Mouse (Mus musculus) heart, embryonic 15.5 days (tissue): ENCODE data around the gene Gramd1c. TPM values are rescaled to one million over a fixed set of nuclear protein-coding genes. Genes with fewer than 3 reads are reported as not detected.

Experiments
- ATAC-seq: fragments of 200-750 bp; cut with Nextera tagmentation; replicated peaks from 2 replicates; pipeline ENCODE4 v1.8.0; 2017; ENCODE audit warnings: low read depth, moderate TSS enrichment; ENCODE audit not compliant: insufficient number of reproducible peaks, insufficient read depth, low FRiP score
- H3K27ac ChIP-seq: fragments of 300-500 bp; sonication (generic); 2 replicates; pipeline ENCODE4 v1.5.1; 2015; ENCODE audit warnings: mild to moderate bottlenecking, inconsistent platforms
- H3K27me3 ChIP-seq: fragments of 300-500 bp; sonication (generic); 2 replicates; pipeline ENCODE4 v1.6.1; 2015; ENCODE audit warnings: inconsistent platforms
- H3K36me3 ChIP-seq: fragments of 300-500 bp; sonication (generic); 2 replicates; pipeline ENCODE4 v1.6.1; 2015; ENCODE audit warnings: mild to moderate bottlenecking, inconsistent platforms
- H3K4me1 ChIP-seq: fragments of 300-500 bp; sonication (generic); replicated peaks from 2 replicates; pipeline ENCODE4 v1.6.1; 2015; ENCODE audit warnings: inconsistent platforms
- H3K4me2 ChIP-seq: fragments of 300-500 bp; sonication (generic); 2 replicates; pipeline ENCODE4 v1.6.1; 2015; ENCODE audit warnings: inconsistent platforms, mild to moderate bottlenecking, moderate library complexity
- H3K4me3 ChIP-seq: fragments of 300-500 bp; sonication (generic); 2 replicates; pipeline ENCODE4 v1.5.1; 2015; ENCODE audit warnings: mild to moderate bottlenecking, inconsistent platforms
- H3K9ac ChIP-seq: fragments of 300-500 bp; sonication (generic); 2 replicates; pipeline ENCODE4 v1.6.1; 2015; ENCODE audit warnings: mild to moderate bottlenecking, inconsistent platforms
- H3K9me3 ChIP-seq: fragments of 300-500 bp; sonication (generic); replicated peaks from 2 replicates; pipeline ENCODE4 v1.6.1; 2016; ENCODE audit warnings: inconsistent platforms
- microRNA-seq: library from miRNA; unstranded; fragments of <30 nt; microRNA quantifications from one replicate; pipeline ENCODE4, GENCODE M21; 2016
- polyA plus RNA-seq: library from polyadenylated mRNA; unstranded; fragments of >200 nt; fragmentation: Nextera tagmentation; extraction: Ambion mirVana; gene quantifications from 2 replicates; pipeline ENCODE4 v1.2.1, GENCODE M21; 2015

Gramd1c gene
- polyA plus RNA-seq, 1 experiment from 2014 or later: 4.6 TPM

- Histone ChIP-seq H3K4me2 (no peak overlapping the region), H3K9ac (no peak overlapping the region), H3K4me1 (no peaks in the 10 kb centered on the region), H3K9me3 (no peaks in the 10 kb centered on the region), H3K27me3 (no peaks in the 10 kb centered on the region), H3K27ac (no peak overlapping the region), H3K4me3 (no peak overlapping the region), H3K36me3 (no peaks in the 10 kb centered on the region)
- ATAC-seq: no peak
These were observed 132.6 kb downstream of the Gramd1c start for GRCm38 (mm10) chr16:43930577-43930976.

Small RNAs within 50 kb of the gene (microRNA-seq; reads per million reads assigned to microRNA genes)
- not detected for gene Mir3470b

Other genes starting within 250 kb of the Gramd1c start
- 9.1 and 9.8 TPM in 2 replicates for gene Ccdc191, start 173.5 kb downstream of the Gramd1c start, polyA plus RNA-seq
- gene Qtrt2, start 136.5 kb downstream of the Gramd1c start, polyA plus RNA-seq: 13.7 and 14.9 TPM in 2 replicates
- 0.81 and 1.3 TPM in 2 replicates for gene Zdhhc23, start 83.6 kb downstream of the Gramd1c start, polyA plus RNA-seq
- gene Atp6v1a, start 76.4 kb upstream of the Gramd1c start, polyA plus RNA-seq: 32.6 and 34.8 TPM in 2 replicates
- 72.0 and 78.1 TPM in 2 replicates for gene Naa50, start 76.5 kb upstream of the Gramd1c start, polyA plus RNA-seq
- gene Usf3, start 109.9 kb upstream of the Gramd1c start, polyA plus RNA-seq: 1.6 and 1.7 TPM in 2 replicates